Mouse (Mus musculus): ENCODE data around the gene Emc7.

GRCm38 (mm10) chr2:112520526-112521482 lies 66.0 kb downstream of the Emc7 start:
- TF ChIP-seq POLR2A (IDR thresholded peaks at IDR 0.05; ENCODE audit: low read depth, low read length) (no peak), CTCF (conservative IDR thresholded peaks at IDR 0.05; ENCODE audit: insufficient read depth, insufficient read length, low read depth, low read length) (no peak)
